Mouse (Mus musculus) bone marrow macrophage, adult 2 months (primary cell): ENCODE results near the gene Bag5.

ENCODE experiments used
- CTCF ChIP-seq: IDR thresholded peaks from 2 replicates; pipeline ENCODE4 v1.5.1; 2012; ENCODE audit warnings: low read depth, mild to moderate bottlenecking, low read length, moderate library complexity
- POLR2A ChIP-seq: IDR thresholded peaks from 2 replicates; pipeline ENCODE4 v1.6.1; 2012; ENCODE audit warnings: mild to moderate bottlenecking, low read depth, low read length, borderline replicate concordance

DNA sequence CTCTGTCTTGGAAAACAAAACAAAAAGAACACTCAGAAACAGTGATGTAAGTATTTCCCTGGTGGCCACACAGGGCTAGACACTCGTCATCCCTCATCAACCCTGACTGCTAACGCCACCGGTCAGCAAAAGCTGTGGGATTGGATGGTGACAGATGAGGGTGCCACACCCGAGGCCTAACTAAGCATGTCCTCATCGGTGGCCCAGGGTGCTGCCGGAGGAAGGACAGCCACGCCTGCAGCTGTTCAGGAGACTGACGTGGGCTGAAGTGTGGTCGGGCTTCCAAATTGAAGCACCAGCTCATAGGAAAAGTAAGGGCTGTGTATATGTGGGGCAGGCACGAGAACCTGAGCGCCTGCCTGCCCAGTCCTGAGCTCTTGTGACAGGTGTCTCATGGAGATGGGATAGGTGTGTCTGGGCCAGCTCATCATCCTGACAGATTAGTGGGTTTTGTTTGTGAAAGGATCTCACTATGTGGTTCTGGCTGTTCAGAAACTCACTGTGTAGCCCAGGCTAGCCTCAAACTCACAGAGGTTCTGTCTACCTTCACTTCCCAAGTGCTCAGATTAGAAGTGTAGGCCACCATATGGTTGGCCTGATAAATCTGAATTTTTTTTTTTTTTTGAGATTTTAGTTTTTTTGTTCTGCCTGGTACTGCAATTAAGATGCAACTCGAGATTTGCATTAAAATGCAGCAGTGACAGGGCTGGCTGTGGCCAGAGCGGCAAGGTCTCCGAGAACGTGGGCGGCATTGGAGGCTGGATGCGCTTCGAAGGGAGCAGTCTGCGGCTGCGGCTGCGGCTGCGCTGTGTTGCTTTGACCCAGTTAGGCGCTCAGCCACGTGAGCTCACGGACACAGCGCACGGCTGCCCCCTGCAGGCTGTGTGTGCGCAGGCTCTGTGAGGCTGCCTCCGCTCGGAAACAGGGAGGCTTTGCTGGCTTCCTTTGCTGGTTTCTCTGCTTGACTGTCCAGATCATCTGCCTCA, 19.1 kb upstream of the Bag5 start:
- TF ChIP-seq CTCF (peak; percentile 22; the same call in 1 of the 2 replicates), POLR2A (no peak)
